Comparison of ENCODE assay signal across 9 mouse cellular contexts in the genomic region with DNA sequence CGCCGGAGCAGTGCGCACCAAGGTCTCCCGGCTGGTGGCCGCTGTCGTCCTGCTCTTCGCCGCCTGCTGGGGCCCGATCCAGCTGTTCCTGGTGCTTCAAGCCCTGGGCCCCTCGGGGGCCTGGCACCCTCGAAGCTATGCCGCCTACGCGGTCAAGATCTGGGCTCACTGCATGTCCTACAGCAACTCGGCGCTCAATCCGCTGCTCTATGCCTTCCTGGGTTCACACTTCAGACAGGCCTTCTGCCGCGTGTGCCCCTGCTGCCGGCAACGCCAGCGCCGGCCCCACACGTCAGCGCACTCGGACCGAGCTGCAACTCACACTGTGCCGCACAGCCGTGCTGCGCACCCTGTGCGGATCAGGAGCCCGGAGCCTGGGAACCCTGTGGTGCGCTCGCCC. TPM values are rescaled to one million over a fixed set of nuclear protein-coding genes. Genes with fewer than 3 reads are reported as not detected.
DNase-seq lines count a peak whose midpoint lies in the region; ATAC-seq and TF ChIP-seq lines count a peak whose summit lies in the region.
"Had no signal": no experiment of that assay in that cellular context is flagged by ENCODE, and none has a peak within 500 bp of the region (broad histone marks: within the 10 kb centered on the region; RNA-seq: fewer than 3 reads in every experiment).

No protein-coding gene starts in this region.

- H3K4me1 ChIP-seq in heart, postnatal 0 days (ENCODE audit: control insufficient read depth, insufficient read depth) = peaks cover 16% of the 10 kb centered on the region; the same call in 1 of the 2 replicates
- 0 out of 2 replicates have a peak, but pooled peaks cover 1% of the 10 kb centered on the region for H3K4me1 ChIP-seq in cortical plate, adult 2 months (ENCODE audit: control insufficient read depth, insufficient read depth, low read length)
- peaks cover 15% of the 10 kb centered on the region for H3K4me1 ChIP-seq in hindbrain, embryonic 14.5 days (replicated peaks; ENCODE audit: control insufficient read depth, insufficient read depth, low read length)
- H3K4me1 ChIP-seq in midbrain, embryonic 16.5 days (ENCODE audit: control insufficient read depth, insufficient read depth, low read length) = peaks cover 35% of the 10 kb centered on the region

- peak overlapping the region; percentile 12 for H3K4me3 ChIP-seq in heart, postnatal 0 days (ENCODE audit: low read depth, low read length)
- H3K4me3 ChIP-seq in cortical plate, adult 2 months (ENCODE audit: insufficient read depth, low read length) = peak overlapping the region; percentile 13; the same call in 1 of the 2 replicates
- peak overlapping the region; percentile 19 for H3K4me3 ChIP-seq in hindbrain, embryonic 14.5 days (replicated peaks; ENCODE audit: low read length)
- H3K4me3 ChIP-seq in midbrain, embryonic 16.5 days (ENCODE audit: low read depth, low read length) = peak overlapping the region; percentile 36

- DNase-seq in heart, postnatal 0 days (ENCODE audit: low spot score) = no peak
- DNase-seq in heart, postnatal 36 days = no peak
- no peak for DNase-seq in hindbrain, embryonic 14.5 days (ENCODE audit: low spot score)
- no peak for DNase-seq in ovary, postnatal 14 days (ENCODE audit: low spot score)
- DNase-seq in layer of hippocampus, postnatal 10 days (ENCODE audit: low spot score in 2 of 2) = no peak
- no peak for DNase-seq in embryo, embryonic 11 days

- intact Hi-C loops in heart, postnatal 36 days (cut with DNase I) = no loop called here

- H3K36me3 ChIP-seq in heart, postnatal 0 days (replicated peaks; ENCODE audit: control insufficient read depth, insufficient read depth, low read length) = no peaks in the 10 kb centered on the region
- no peaks in the 10 kb centered on the region for H3K36me3 ChIP-seq in hindbrain, embryonic 14.5 days (replicated peaks; ENCODE audit: control insufficient read depth, insufficient read depth)
- no peaks in the 10 kb centered on the region for H3K36me3 ChIP-seq in midbrain, embryonic 16.5 days (ENCODE audit: control insufficient read depth, insufficient read depth, low read length)

- no peak for TF ChIP-seq POLR2A in cortical plate, adult 2 months (IDR thresholded peaks at IDR 0.05; ENCODE audit: extremely low read depth, insufficient read depth, low read length)

- WGBS in heart, postnatal 0 days = 3% methylated on average over 34 of the region's 34 CpGs
- WGBS in hindbrain, embryonic 14.5 days = under 1% methylated on average over 34 of the region's 34 CpGs
- 1% methylated on average over 34 of the region's 34 CpGs for WGBS in midbrain, embryonic 16.5 days

- no peak for ATAC-seq in heart, postnatal 0 days (ENCODE audit: insufficient read depth, low read depth)
- ATAC-seq in hindbrain, embryonic 14.5 days (ENCODE audit: low FRiP score) = no peak
- ATAC-seq in midbrain, embryonic 16.5 days = no peak

- H3K27me3 ChIP-seq in heart, postnatal 0 days (ENCODE audit: control insufficient read depth, insufficient read depth, low read length) = peaks cover 61% of the 10 kb centered on the region
- H3K27me3 ChIP-seq in hindbrain, embryonic 14.5 days (ENCODE audit: control insufficient read depth, insufficient read depth, low read length) = peaks cover 64% of the 10 kb centered on the region
- H3K27me3 ChIP-seq in midbrain, embryonic 16.5 days (ENCODE audit: control insufficient read depth, insufficient read depth, low read depth, low read length) = peaks cover 60% of the 10 kb centered on the region

- TF ChIP-seq EP300 in heart, postnatal 0 days (IDR thresholded peaks at IDR 0.05; ENCODE audit: low read depth) = no peak

- peak overlapping the region; percentile 43 for H3K4me2 ChIP-seq in heart, postnatal 0 days (ENCODE audit: low read depth, low read length)
- peak overlapping the region; percentile 48 for H3K4me2 ChIP-seq in hindbrain, embryonic 14.5 days (replicated peaks)
- peak overlapping the region; percentile 65 for H3K4me2 ChIP-seq in midbrain, embryonic 16.5 days (ENCODE audit: low read length)

- TF ChIP-seq CTCF in heart, postnatal 0 days (IDR thresholded peaks at IDR 0.05; ENCODE audit: low read depth) = no peak
- no peak for TF ChIP-seq CTCF in cortical plate, adult 2 months (IDR thresholded peaks at IDR 0.05; ENCODE audit: extremely low read depth, insufficient read depth, low read length)

- H3K27ac ChIP-seq in heart, postnatal 0 days (ENCODE audit: low read depth) = no peak overlapping the region
- H3K27ac ChIP-seq in cortical plate, adult 2 months (ENCODE audit: insufficient read depth, low read length) = no peak overlapping the region
- H3K27ac ChIP-seq in hindbrain, embryonic 14.5 days = no peak overlapping the region
- H3K27ac ChIP-seq in midbrain, embryonic 16.5 days (ENCODE audit: low read length) = no peak overlapping the region

- no peaks in the 10 kb centered on the region for H3K9me3 ChIP-seq in heart, postnatal 0 days (replicated peaks; ENCODE audit: control insufficient read depth, low read length)
- no peaks in the 10 kb centered on the region for H3K9me3 ChIP-seq in hindbrain, embryonic 14.5 days (ENCODE audit: control insufficient read depth, low read length)
- H3K9me3 ChIP-seq in midbrain, embryonic 16.5 days (replicated peaks; ENCODE audit: control insufficient read depth, low read length, poor library complexity, severe bottlenecking) = no peaks in the 10 kb centered on the region

- no peak overlapping the region for H3K9ac ChIP-seq in heart, postnatal 0 days (replicated peaks; ENCODE audit: low read depth, low read length)
- H3K9ac ChIP-seq in hindbrain, embryonic 14.5 days = peak overlapping the region; percentile 28; the same call in 1 of the 2 replicates
- H3K9ac ChIP-seq in midbrain, embryonic 16.5 days (ENCODE audit: low read depth, low read length) = peak overlapping the region; percentile 55

RNA-seq across cellular contexts. Expression of a gene that starts 0.6 kb away (rescaled TPM):
- 40.9 and 58.4 TPM in 2 replicates for total RNA-seq in heart, postnatal 0 days (2014; rRNA removed; ENCODE audit: low replicate concordance)
- polyA plus RNA-seq in heart, postnatal 0 days (2015; fragmentation: Nextera tagmentation; extraction: Ambion mirVana) = 104 and 107 TPM in 2 replicates
- 10 to 100 TPM; 81.0 to 88.1 TPM for total RNA-seq in heart, postnatal 36 days (2021)
- polyA plus RNA-seq in cortical plate, adult 2 months (2012; rRNA removed) = 425 TPM in 2 replicates
- 228 and 232 TPM in 2 replicates for polyA plus RNA-seq in hindbrain, embryonic 14.5 days (2014; fragmentation: Nextera tagmentation; extraction: Ambion mirVana)
- polyA plus RNA-seq in midbrain, embryonic 16.5 days (2015; fragmentation: Nextera tagmentation; extraction: Ambion mirVana) = 273 and 293 TPM in 2 replicates
- 100 to 1,000 TPM; 380 to 386 TPM for total RNA-seq in layer of hippocampus, postnatal 10 days (2021)

RNA-seq across cellular contexts. Expression of a gene that starts 4.8 kb away (rescaled TPM):
- not detected in 2 replicates for total RNA-seq in heart, postnatal 0 days (2014; rRNA removed; ENCODE audit: low replicate concordance)
- 0.45 and 0.57 TPM in 2 replicates for polyA plus RNA-seq in heart, postnatal 0 days (2015; fragmentation: Nextera tagmentation; extraction: Ambion mirVana)
- total RNA-seq in heart, postnatal 36 days (2021) = under 1 TPM; 0.17 to 0.38 TPM
- 12.1 and 12.5 TPM in 2 replicates for polyA plus RNA-seq in cortical plate, adult 2 months (2012; rRNA removed)
- 1.7 and 2.6 TPM in 2 replicates for polyA plus RNA-seq in hindbrain, embryonic 14.5 days (2014; fragmentation: Nextera tagmentation; extraction: Ambion mirVana)
- 3.5 and 3.8 TPM in 2 replicates for polyA plus RNA-seq in midbrain, embryonic 16.5 days (2015; fragmentation: Nextera tagmentation; extraction: Ambion mirVana)
- 1 to 10 TPM; 7.5 TPM for total RNA-seq in layer of hippocampus, postnatal 10 days (2021)

RNA-seq across cellular contexts. Expression of a gene that starts 5.3 kb away (rescaled TPM):
- total RNA-seq in heart, postnatal 0 days (2014; rRNA removed; ENCODE audit: low replicate concordance) = 5.3 and 5.6 TPM in 2 replicates
- polyA plus RNA-seq in heart, postnatal 0 days (2015; fragmentation: Nextera tagmentation; extraction: Ambion mirVana) = 0.65 and 0.77 TPM in 2 replicates
- 1 to 10 TPM; 1.9 to 2.6 TPM for total RNA-seq in heart, postnatal 36 days (2021)
- polyA plus RNA-seq in cortical plate, adult 2 months (2012; rRNA removed) = 3.1 and 3.2 TPM in 2 replicates
- polyA plus RNA-seq in hindbrain, embryonic 14.5 days (2014; fragmentation: Nextera tagmentation; extraction: Ambion mirVana) = 3.4 and 3.8 TPM in 2 replicates
- polyA plus RNA-seq in midbrain, embryonic 16.5 days (2015; fragmentation: Nextera tagmentation; extraction: Ambion mirVana) = 1.7 and 2.2 TPM in 2 replicates
- 1 to 10 TPM; 5.5 to 8.4 TPM for total RNA-seq in layer of hippocampus, postnatal 10 days (2021)

RNA-seq across cellular contexts. Expression of a gene that starts 10.9 kb away (rescaled TPM):
- total RNA-seq in heart, postnatal 0 days (2014; rRNA removed; ENCODE audit: low replicate concordance) = not detected in 2 replicates
- polyA plus RNA-seq in heart, postnatal 0 days (2015; fragmentation: Nextera tagmentation; extraction: Ambion mirVana) = 4.0 and 6.0 TPM in 2 replicates
- total RNA-seq in heart, postnatal 36 days (2021) = not detected
- polyA plus RNA-seq in cortical plate, adult 2 months (2012; rRNA removed) = not detected in 2 replicates
- 1.1 TPM in 1 of 2 replicates, not detected in the other for polyA plus RNA-seq in hindbrain, embryonic 14.5 days (2014; fragmentation: Nextera tagmentation; extraction: Ambion mirVana)
- polyA plus RNA-seq in midbrain, embryonic 16.5 days (2015; fragmentation: Nextera tagmentation; extraction: Ambion mirVana) = 2.6 and 13.4 TPM in 2 replicates
- not detected for total RNA-seq in layer of hippocampus, postnatal 10 days (2021)
- total RNA-seq: gastrocnemius, adult 18-20 months had no signal

RNA-seq across cellular contexts. Expression of a gene that starts 12.8 kb away (rescaled TPM):
- total RNA-seq in heart, postnatal 0 days (2014; rRNA removed; ENCODE audit: low replicate concordance) = 64.7 and 77.6 TPM in 2 replicates
- 30.9 and 36.2 TPM in 2 replicates for polyA plus RNA-seq in heart, postnatal 0 days (2015; fragmentation: Nextera tagmentation; extraction: Ambion mirVana)
- 10 to 100 TPM; 53.0 to 53.2 TPM for total RNA-seq in heart, postnatal 36 days (2021)
- polyA plus RNA-seq in cortical plate, adult 2 months (2012; rRNA removed) = 64.8 and 68.2 TPM in 2 replicates
- 42.0 and 42.5 TPM in 2 replicates for polyA plus RNA-seq in hindbrain, embryonic 14.5 days (2014; fragmentation: Nextera tagmentation; extraction: Ambion mirVana)
- 55.4 and 56.6 TPM in 2 replicates for polyA plus RNA-seq in midbrain, embryonic 16.5 days (2015; fragmentation: Nextera tagmentation; extraction: Ambion mirVana)
- 10 to 100 TPM; 55.7 to 56.2 TPM for total RNA-seq in layer of hippocampus, postnatal 10 days (2021)
